Mouse (Mus musculus): Measurements from ENCODE around the gene Pacsin1. TPM values are rescaled to one million over a fixed set of nuclear protein-coding genes. Genes with fewer than 3 reads are reported as not detected.

Pacsin1 gene
- polyA plus RNA-seq, 2 experiments = 0.03 to 0.14 TPM

- no peak overlapping the region for H3K4me3 ChIP-seq (ENCODE audit: insufficient read depth in 1 of 2, low read depth in 2 of 2, low read length in 2 of 2)
- no peak for ATAC-seq (ENCODE audit: insufficient read depth)
- H3K27ac ChIP-seq = no peak overlapping the region
- H3K4me2 ChIP-seq (ENCODE audit: low read depth) = no peak overlapping the region
- peaks cover 0 to 8% of the 10 kb centered on the region in 2 experiments; a peak in 2 of 4 replicates for H3K4me1 ChIP-seq (replicated peaks; ENCODE audit: control insufficient read depth in 2 of 2, insufficient read depth in 2 of 2, low read length in 1 of 2)
- TF ChIP-seq EP300 (IDR thresholded peaks at IDR 0.05; ENCODE audit: low read depth) (no peak), CTCF (IDR thresholded peaks at IDR 0.05; ENCODE audit: low read depth) (no peak)
- peaks cover 15% of the 10 kb centered on the region for H3K27me3 ChIP-seq (ENCODE audit: control insufficient read depth, insufficient read depth, low read length)
- no peaks in the 10 kb centered on the region for H3K36me3 ChIP-seq (replicated peaks; ENCODE audit: control insufficient read depth, insufficient read depth, low read depth)
- WGBS (ENCODE audit: insufficient replicate concordance) = 59% methylated on average over 13 of the region's 13 CpGs
- DNase-seq (ENCODE audit: low read depth in 3 of 3, low spot score in 3 of 3) = no peak
- H3K9me3 ChIP-seq (ENCODE audit: control insufficient read depth, low read length) = no peaks in the 10 kb centered on the region
- no peak overlapping the region for H3K9ac ChIP-seq (replicated peaks)
These were observed 4.7 kb upstream of the Pacsin1 start for GRCm38 (mm10) chr17:27650586-27650985.

GRCm38 (mm10) chr17:27652046-27652790, 3.1 kb upstream of the Pacsin1 start:
- ATAC-seq (ENCODE audit: insufficient read depth) (no peak), DNase-seq (ENCODE audit: low read depth in 3 of 3, low spot score in 3 of 3) (no peak)
- Histone ChIP-seq H3K4me3 (ENCODE audit: insufficient read depth in 1 of 2, low read depth in 2 of 2, low read length in 2 of 2) (no peak overlapping the region), H3K4me2 (ENCODE audit: low read depth) (no peak overlapping the region), H3K9me3 (ENCODE audit: control insufficient read depth, low read length) (no peaks in the 10 kb centered on the region), H3K27ac (no peak overlapping the region), H3K27me3 (ENCODE audit: control insufficient read depth, insufficient read depth, low read length) (peaks cover 31% of the 10 kb centered on the region), H3K9ac (replicated peaks) (no peak overlapping the region), H3K4me1 (replicated peaks; ENCODE audit: control insufficient read depth in 2 of 2, insufficient read depth in 2 of 2, low read length in 1 of 2) (peaks cover 0 to 6% of the 10 kb centered on the region in 2 experiments; a peak in 2 of 4 replicates), H3K36me3 (replicated peaks; ENCODE audit: control insufficient read depth, insufficient read depth, low read depth) (no peaks in the 10 kb centered on the region)
- TF ChIP-seq CTCF (IDR thresholded peaks at IDR 0.05; ENCODE audit: low read depth) (peak; percentile 4; the same call in 1 of the 2 replicates), EP300 (IDR thresholded peaks at IDR 0.05; ENCODE audit: low read depth) (no peak)
- WGBS (ENCODE audit: insufficient replicate concordance) = 56% methylated on average over 23 of the region's 23 CpGs

- Histone ChIP-seq H3K4me3 (ENCODE audit: insufficient read depth in 1 of 2, low read depth in 2 of 2, low read length in 2 of 2) (no peak overlapping the region), H3K4me2 (ENCODE audit: low read depth) (no peak overlapping the region), H3K9ac (replicated peaks) (no peak overlapping the region), H3K4me1 (replicated peaks; ENCODE audit: control insufficient read depth in 2 of 2, insufficient read depth in 2 of 2, low read length in 1 of 2) (peaks cover 0 to 6% of the 10 kb centered on the region in 2 experiments; a peak in 2 of 4 replicates), H3K27me3 (ENCODE audit: control insufficient read depth, insufficient read depth, low read length) (peaks cover 34% of the 10 kb centered on the region), H3K9me3 (ENCODE audit: control insufficient read depth, low read length) (no peaks in the 10 kb centered on the region), H3K36me3 (replicated peaks; ENCODE audit: control insufficient read depth, insufficient read depth, low read depth) (no peaks in the 10 kb centered on the region), H3K27ac (no peak overlapping the region)
- ATAC-seq (ENCODE audit: insufficient read depth) (no peak), DNase-seq (ENCODE audit: low read depth in 3 of 3, low spot score in 3 of 3) (no peak)
- 30% methylated on average over 10 of the region's 10 CpGs for WGBS (ENCODE audit: insufficient replicate concordance)
- TF ChIP-seq CTCF (IDR thresholded peaks at IDR 0.05; ENCODE audit: low read depth) = no peak
- TF ChIP-seq EP300 (IDR thresholded peaks at IDR 0.05; ENCODE audit: low read depth) = no peak
These were observed 1.9 kb upstream of the Pacsin1 start for GRCm38 (mm10) chr17:27653253-27653959.

GRCm38 (mm10) chr17:27656011-27656399, 696 bp downstream of the Pacsin1 start:
- H3K4me2 ChIP-seq (ENCODE audit: low read depth) = no peak overlapping the region; the same call in 1 of the 2 replicates
- no peak overlapping the region for H3K4me3 ChIP-seq (ENCODE audit: insufficient read depth in 1 of 2, low read depth in 2 of 2, low read length in 2 of 2)
- no peak for ATAC-seq (ENCODE audit: insufficient read depth)
- 2% methylated on average over 13 of the region's 14 CpGs for WGBS (ENCODE audit: insufficient replicate concordance)
- TF ChIP-seq EP300 (IDR thresholded peaks at IDR 0.05; ENCODE audit: low read depth) (no peak), CTCF (IDR thresholded peaks at IDR 0.05; ENCODE audit: low read depth) (no peak)
- peaks cover 0 to 6% of the 10 kb centered on the region in 2 experiments; a peak in 2 of 4 replicates for H3K4me1 ChIP-seq (replicated peaks; ENCODE audit: control insufficient read depth in 2 of 2, insufficient read depth in 2 of 2, low read length in 1 of 2)
- H3K36me3 ChIP-seq (replicated peaks; ENCODE audit: control insufficient read depth, insufficient read depth, low read depth) = no peaks in the 10 kb centered on the region
- H3K27me3 ChIP-seq (ENCODE audit: control insufficient read depth, insufficient read depth, low read length) = peaks cover 34% of the 10 kb centered on the region
- no peak overlapping the region for H3K9ac ChIP-seq (replicated peaks)
- H3K9me3 ChIP-seq (ENCODE audit: control insufficient read depth, low read length) = no peaks in the 10 kb centered on the region
- no peak for DNase-seq (ENCODE audit: low read depth in 3 of 3, low spot score in 3 of 3)
- no peak overlapping the region for H3K27ac ChIP-seq

- Histone ChIP-seq H3K4me3 (ENCODE audit: insufficient read depth in 1 of 2, low read depth in 2 of 2, low read length in 2 of 2) (no peak overlapping the region), H3K9me3 (ENCODE audit: control insufficient read depth, low read length) (no peaks in the 10 kb centered on the region), H3K36me3 (replicated peaks; ENCODE audit: control insufficient read depth, insufficient read depth, low read depth) (no peaks in the 10 kb centered on the region), H3K27ac (no peak overlapping the region), H3K9ac (replicated peaks) (no peak overlapping the region), H3K27me3 (ENCODE audit: control insufficient read depth, insufficient read depth, low read length) (peaks cover 34% of the 10 kb centered on the region), H3K4me2 (ENCODE audit: low read depth) (no peak overlapping the region), H3K4me1 (replicated peaks; ENCODE audit: control insufficient read depth in 2 of 2, insufficient read depth in 2 of 2, low read length in 1 of 2) (peaks cover 0 to 6% of the 10 kb centered on the region in 2 experiments; a peak in 2 of 4 replicates)
- DNase-seq (ENCODE audit: low read depth in 3 of 3, low spot score in 3 of 3) = no peak
- no peak for ATAC-seq (ENCODE audit: insufficient read depth)
- 2% methylated on average over 5 of the region's 5 CpGs for WGBS (ENCODE audit: insufficient replicate concordance)
- no peak for TF ChIP-seq EP300 (IDR thresholded peaks at IDR 0.05; ENCODE audit: low read depth)
- TF ChIP-seq CTCF (IDR thresholded peaks at IDR 0.05; ENCODE audit: low read depth) = no peak
These were observed 1.1 kb downstream of the Pacsin1 start for GRCm38 (mm10) chr17:27656414-27656813.

Data from liver, embryonic 14.5 days (tissue).